Mouse (Mus musculus): ENCODE results near the gene Tkfc. TPM values are rescaled to one million over a fixed set of nuclear protein-coding genes. Genes with fewer than 3 reads are reported as not detected.

Gene Tkfc
- polyA plus RNA-seq, 1 experiment from 2014 or later, result 7.3 TPM

- Histone ChIP-seq H3K27me3 (replicated peaks; ENCODE audit: insufficient read depth, low read length) (no peaks in the 10 kb centered on the region), H3K4me1 (ENCODE audit: insufficient read depth, low read depth, low read length) (peaks cover 12% of the 10 kb centered on the region), H3K36me3 (ENCODE audit: insufficient read depth, low read length) (0 out of 2 replicates have a peak, but pooled peaks cover 2% of the 10 kb centered on the region), H3K27ac (ENCODE audit: low read length) (no peak overlapping the region), H3K4me2 (replicated peaks; ENCODE audit: low read depth, low read length) (peak overlapping the region; percentile 74), H3K9ac (replicated peaks; ENCODE audit: low read depth) (no peak overlapping the region), H3K9me3 (ENCODE audit: low read length) (no peaks in the 10 kb centered on the region), H3K4me3 (ENCODE audit: low read depth, low read length) (peak overlapping the region; percentile 29; the same call in 1 of the 2 replicates)
- DNase-seq (ENCODE audit: low spot score), result peak; percentile 67
- ATAC-seq, result peak; percentile 64
- 3% methylated on average over 21 of the region's 21 CpGs for WGBS
- TF ChIP-seq EP300 (IDR thresholded peaks at IDR 0.05) (no peak), CTCF (IDR thresholded peaks at IDR 0.05) (no peak)
Observed at GRCm38 (mm10) chr19:10634872-10635318, 29.4 kb upstream of the Tkfc start.

GRCm38 (mm10) chr19:10634106-10634871, 28.8 kb upstream of the Tkfc start, which contains the start of gene Vwce:
Vwce (plus strand) TSS chr19:10634213.
- H3K4me2 ChIP-seq (replicated peaks; ENCODE audit: low read depth, low read length), result peak within 1 kb of the TSS; percentile 74
- H3K4me3 ChIP-seq (ENCODE audit: low read depth, low read length), result peak within 1 kb of the TSS; percentile 29; the same call in 1 of the 2 replicates
- peaks cover 12% of the 10 kb centered on the region for H3K4me1 ChIP-seq (ENCODE audit: insufficient read depth, low read depth, low read length)
- ATAC-seq (peak; percentile 69), DNase-seq (ENCODE audit: low spot score) (peak; percentile 49)
- H3K27ac ChIP-seq (ENCODE audit: low read length), result no peak within 1 kb of the TSS
- TF ChIP-seq CTCF (IDR thresholded peaks at IDR 0.05) (peak; percentile 56), EP300 (IDR thresholded peaks at IDR 0.05) (no peak)
- no peaks in the 10 kb centered on the region for H3K27me3 ChIP-seq (replicated peaks; ENCODE audit: insufficient read depth, low read length)
- WGBS, result 4% methylated on average over 31 of the region's 32 CpGs
- H3K9me3 ChIP-seq (ENCODE audit: low read length), result no peaks in the 10 kb centered on the region
- no peak within 1 kb of the TSS for H3K9ac ChIP-seq (replicated peaks; ENCODE audit: low read depth)
- H3K36me3 ChIP-seq (ENCODE audit: insufficient read depth, low read length), result peaks cover 8% of the 10 kb centered on the region; the same call in 1 of the 2 replicates

- H3K4me3 ChIP-seq (ENCODE audit: low read depth, low read length), result no peak overlapping the region
- ATAC-seq (no peak), DNase-seq (ENCODE audit: low spot score) (peak; percentile 12)
- no peaks in the 10 kb centered on the region for H3K9me3 ChIP-seq (ENCODE audit: low read length)
- no peak for TF ChIP-seq CTCF (IDR thresholded peaks at IDR 0.05)
- TF ChIP-seq EP300 (IDR thresholded peaks at IDR 0.05), result no peak
- H3K27me3 ChIP-seq (replicated peaks; ENCODE audit: insufficient read depth, low read length), result no peaks in the 10 kb centered on the region
- WGBS, result 72% methylated on average over 5 of the region's 5 CpGs
- peaks cover 43% of the 10 kb centered on the region; the same call in 1 of the 2 replicates for H3K36me3 ChIP-seq (ENCODE audit: insufficient read depth, low read length)
- H3K9ac ChIP-seq (replicated peaks; ENCODE audit: low read depth), result no peak overlapping the region
- H3K4me1 ChIP-seq (ENCODE audit: insufficient read depth, low read depth, low read length), result peaks cover 5% of the 10 kb centered on the region; the same call in 1 of the 2 replicates
- no peak overlapping the region for H3K4me2 ChIP-seq (replicated peaks; ENCODE audit: low read depth, low read length)
- H3K27ac ChIP-seq (ENCODE audit: low read length), result no peak overlapping the region
Observed at GRCm38 (mm10) chr19:10608573-10609240, 3.3 kb upstream of the Tkfc start.

- Histone ChIP-seq H3K9ac (replicated peaks; ENCODE audit: low read depth) (peak overlapping the region; percentile 90), H3K36me3 (ENCODE audit: insufficient read depth, low read length) (peaks cover 22% of the 10 kb centered on the region; the same call in 1 of the 2 replicates), H3K27ac (ENCODE audit: low read length) (peak overlapping the region; percentile 98), H3K4me2 (replicated peaks; ENCODE audit: low read depth, low read length) (peak overlapping the region; percentile 68), H3K9me3 (ENCODE audit: low read length) (no peaks in the 10 kb centered on the region), H3K27me3 (replicated peaks; ENCODE audit: insufficient read depth, low read length) (no peaks in the 10 kb centered on the region), H3K4me3 (ENCODE audit: low read depth, low read length) (peak overlapping the region; percentile 93), H3K4me1 (ENCODE audit: insufficient read depth, low read depth, low read length) (peaks cover 9% of the 10 kb centered on the region; the same call in 1 of the 2 replicates)
- 3% methylated on average over 20 of the region's 20 CpGs for WGBS
- peak; percentile 65 for DNase-seq (ENCODE audit: low spot score)
- ATAC-seq, result peak; percentile 42
- TF ChIP-seq CTCF (IDR thresholded peaks at IDR 0.05) (no peak), EP300 (IDR thresholded peaks at IDR 0.05) (no peak)
Observed at GRCm38 (mm10) chr19:10605901-10606622, 608 bp upstream of the Tkfc start.

- TF ChIP-seq CTCF (IDR thresholded peaks at IDR 0.05), result no peak
- TF ChIP-seq EP300 (IDR thresholded peaks at IDR 0.05), result no peak
- H3K4me3 ChIP-seq (ENCODE audit: low read depth, low read length), result peak overlapping the region; percentile 93; the same call in 1 of the 2 replicates
- H3K4me1 ChIP-seq (ENCODE audit: insufficient read depth, low read depth, low read length), result peaks cover 9% of the 10 kb centered on the region; the same call in 1 of the 2 replicates
- no peaks in the 10 kb centered on the region for H3K9me3 ChIP-seq (ENCODE audit: low read length)
- peaks cover 11% of the 10 kb centered on the region; the same call in 1 of the 2 replicates for H3K36me3 ChIP-seq (ENCODE audit: insufficient read depth, low read length)
- ATAC-seq (no peak), DNase-seq (ENCODE audit: low spot score) (peak; percentile 19)
- H3K27ac ChIP-seq (ENCODE audit: low read length), result peak overlapping the region; percentile 98
- H3K4me2 ChIP-seq (replicated peaks; ENCODE audit: low read depth, low read length), result peak overlapping the region; percentile 68
- no peak overlapping the region for H3K9ac ChIP-seq (replicated peaks; ENCODE audit: low read depth)
- WGBS, result 32% methylated on average over 3 of the region's 3 CpGs
- no peaks in the 10 kb centered on the region for H3K27me3 ChIP-seq (replicated peaks; ENCODE audit: insufficient read depth, low read length)
Observed at GRCm38 (mm10) chr19:10604534-10604933, 920 bp downstream of the Tkfc start.
